Mouse (Mus musculus): ENCODE measurements around the gene Nsmce3.

Nsmce3 gene

GRCm38 (mm10) chr7:64856526-64857082, 16.2 kb downstream of the Nsmce3 start:
- no peak for DNase-seq

GRCm38 (mm10) chr7:64855976-64856375, 16.8 kb downstream of the Nsmce3 start:
- DNase-seq, result no peak

- no peak for DNase-seq
Observed at GRCm38 (mm10) chr7:64855389-64855927, 17.3 kb downstream of the Nsmce3 start.

- no peak for DNase-seq
Observed at GRCm38 (mm10) chr7:64850791-64851190, 22.0 kb downstream of the Nsmce3 start.

- no peak for DNase-seq
Observed at GRCm38 (mm10) chr7:64847366-64847899, 25.4 kb downstream of the Nsmce3 start.

GRCm38 (mm10) chr7:64846061-64846460, 26.7 kb downstream of the Nsmce3 start:
- DNase-seq, result no peak

- DNase-seq, result no peak
Observed at GRCm38 (mm10) chr7:64840946-64841659, 31.7 kb downstream of the Nsmce3 start.

GRCm38 (mm10) chr7:64840576-64840895, 32.3 kb downstream of the Nsmce3 start:
- no peak for DNase-seq

GRCm38 (mm10) chr7:64839801-64840575, 32.8 kb downstream of the Nsmce3 start:
- peak; percentile 41 for DNase-seq

GRCm38 (mm10) chr7:64839281-64839680, 33.5 kb downstream of the Nsmce3 start:
- DNase-seq, result no peak

- no peak for DNase-seq
Observed at GRCm38 (mm10) chr7:64830214-64830995, 42.4 kb downstream of the Nsmce3 start.

- no peak for DNase-seq
Observed at GRCm38 (mm10) chr7:64821081-64821480, 51.7 kb downstream of the Nsmce3 start.

GRCm38 (mm10) chr7:64819683-64820082, 53.1 kb downstream of the Nsmce3 start:
- no peak for DNase-seq
